ENCODE assay signal across 12 mouse cellular contexts in genomic region chr10:105292961-105293360, GRCm38 (mm10).
"Had no signal": no experiment of that assay in that cellular context is flagged by ENCODE, and none has a peak within 500 bp of the region (broad histone marks: within the 10 kb centered on the region; RNA-seq: fewer than 3 reads in every experiment).

No protein-coding gene starts in this region.

- DNase-seq: lung, adult 18-20 months; lung, embryonic 14.5 days; lung, postnatal 10 days; lung, postnatal 4 days; midbrain, embryonic 14.5 days; retina, postnatal 1 day; right cerebral cortex, postnatal 25 days; right cerebral cortex, postnatal 4 days; spleen, adult 18-20 months; thymus, adult 18-20 months; thymus, postnatal 14 days; thymus, postnatal 36 days had no signal
